In genomic region chr4:140147079-140147840, GRCm38 (mm10) we compare ENCODE assay signal across 11 mouse cellular contexts.
DNase-seq lines count a peak whose midpoint lies in the region; ATAC-seq and TF ChIP-seq lines count a peak whose summit lies in the region.
"Had no signal": no experiment of that assay in that cellular context is flagged by ENCODE, and none has a peak within 500 bp of the region (broad histone marks: within the 10 kb centered on the region; RNA-seq: fewer than 3 reads in every experiment).

No protein-coding gene starts in this region.

- no peak overlapping the region for H3K4me3 ChIP-seq in cerebellum, adult 2 months (replicated peaks; ENCODE audit: insufficient read depth, low read depth, low read length)
- no peak overlapping the region for H3K4me3 ChIP-seq in layer of hippocampus, adult 2 months
- H3K4me3 ChIP-seq in cortical plate, adult 2 months (ENCODE audit: insufficient read depth, low read length): no peak overlapping the region
- H3K4me3 ChIP-seq in midbrain, embryonic 16.5 days (ENCODE audit: low read depth, low read length): no peak overlapping the region
- no peak overlapping the region for H3K4me3 ChIP-seq in intestine, postnatal 0 days (ENCODE audit: low read depth, low read length)

- peaks cover 45% of the 10 kb centered on the region for H3K4me1 ChIP-seq in cerebellum, adult 2 months (ENCODE audit: control insufficient read depth, insufficient read depth, low read length)
- H3K4me1 ChIP-seq in cortical plate, adult 2 months (ENCODE audit: control insufficient read depth, insufficient read depth, low read length): peaks cover 9% of the 10 kb centered on the region
- peaks cover 6% of the 10 kb centered on the region; the same call in 1 of the 2 replicates for H3K4me1 ChIP-seq in midbrain, embryonic 16.5 days (ENCODE audit: control insufficient read depth, insufficient read depth, low read length)
- no peaks in the 10 kb centered on the region for H3K4me1 ChIP-seq in intestine, postnatal 0 days (replicated peaks; ENCODE audit: control insufficient read depth, insufficient read depth, low read length)

- no peak overlapping the region for H3K9ac ChIP-seq in midbrain, embryonic 16.5 days (ENCODE audit: low read depth, low read length)
- H3K9ac ChIP-seq in intestine, postnatal 0 days (ENCODE audit: low read depth, low read length): no peak overlapping the region
- H3K9ac ChIP-seq: liver, embryonic 14.5 days had no signal

- H3K36me3 ChIP-seq in midbrain, embryonic 16.5 days (ENCODE audit: control insufficient read depth, insufficient read depth, low read length): no peaks in the 10 kb centered on the region
- H3K36me3 ChIP-seq in intestine, postnatal 0 days (ENCODE audit: control insufficient read depth, insufficient read depth): no peaks in the 10 kb centered on the region

- TF ChIP-seq CTCF in cerebellum, adult 2 months (IDR thresholded peaks at IDR 0.05; ENCODE audit: borderline replicate concordance, insufficient read depth, low read depth, low read length): no peak
- no peak for TF ChIP-seq CTCF in layer of hippocampus, adult 2 months (conservative IDR thresholded peaks at IDR 0.05)
- TF ChIP-seq CTCF in cortical plate, adult 2 months (IDR thresholded peaks at IDR 0.05; ENCODE audit: extremely low read depth, insufficient read depth, low read length): no peak
- no peak for TF ChIP-seq CTCF in intestine, postnatal 0 days (IDR thresholded peaks at IDR 0.05; ENCODE audit: low read depth)

- peak; percentile 57 to 65 for DNase-seq in cerebellum, adult 2 months
- DNase-seq in cerebellum, adult 8-10 months: no peak
- DNase-seq in layer of hippocampus, adult 2 months (ENCODE audit: low spot score in 2 of 2): no peak
- DNase-seq in layer of hippocampus, adult 9-11 months: no peak
- no peak for DNase-seq in ovary, postnatal 36 days (ENCODE audit: low spot score)
- DNase-seq: kidney, adult 11 months; lung, postnatal 36 days had no signal

- ATAC-seq in midbrain, embryonic 16.5 days: no peak
- ATAC-seq in intestine, postnatal 0 days: no peak

- WGBS in cerebellum, adult 2 months: 24% methylated on average over 15 of the region's 15 CpGs
- WGBS in midbrain, embryonic 16.5 days: 78% methylated on average over 15 of the region's 15 CpGs
- WGBS in intestine, postnatal 0 days: 81% methylated on average over 15 of the region's 15 CpGs

- no peak for TF ChIP-seq POLR2A in cerebellum, adult 2 months (IDR thresholded peaks at IDR 0.05; ENCODE audit: borderline replicate concordance, insufficient read depth, low read length)
- TF ChIP-seq POLR2A in cortical plate, adult 2 months (IDR thresholded peaks at IDR 0.05; ENCODE audit: extremely low read depth, insufficient read depth, low read length): no peak

- H3K9me3 ChIP-seq in midbrain, embryonic 16.5 days (replicated peaks; ENCODE audit: control insufficient read depth, low read length, poor library complexity, severe bottlenecking): no peaks in the 10 kb centered on the region
- no peaks in the 10 kb centered on the region for H3K9me3 ChIP-seq in intestine, postnatal 0 days (ENCODE audit: control insufficient read depth)

- peak overlapping the region; percentile 55; the same call in 1 of the 2 replicates for H3K27ac ChIP-seq in cerebellum, adult 2 months (ENCODE audit: insufficient read depth, low read length)
- H3K27ac ChIP-seq in layer of hippocampus, adult 2 months: peak overlapping the region; percentile 61
- H3K27ac ChIP-seq in cortical plate, adult 2 months (ENCODE audit: insufficient read depth, low read length): peak overlapping the region; percentile 9
- peak overlapping the region; percentile 56 for H3K27ac ChIP-seq in midbrain, embryonic 16.5 days (ENCODE audit: low read length)
- no peak overlapping the region for H3K27ac ChIP-seq in intestine, postnatal 0 days (ENCODE audit: low read depth, low read length)
- H3K27ac ChIP-seq: liver, embryonic 14.5 days had no signal

- no peak overlapping the region for H3K4me2 ChIP-seq in midbrain, embryonic 16.5 days (ENCODE audit: low read length)
- H3K4me2 ChIP-seq in intestine, postnatal 0 days (replicated peaks; ENCODE audit: low read depth): no peak overlapping the region

- H3K27me3 ChIP-seq in cerebellum, adult 2 months (ENCODE audit: control insufficient read depth, insufficient read depth, low read length): no peaks in the 10 kb centered on the region
- H3K27me3 ChIP-seq in midbrain, embryonic 16.5 days (ENCODE audit: control insufficient read depth, insufficient read depth, low read depth, low read length): no peaks in the 10 kb centered on the region
- no peaks in the 10 kb centered on the region for H3K27me3 ChIP-seq in intestine, postnatal 0 days (replicated peaks; ENCODE audit: control insufficient read depth, insufficient read depth, low read length)

Comparison
In these comparisons a context has a peak if more than half of its experiments do, and no peak if none do; other contexts are left out.
1. DNase-seq: peak in cerebellum, adult 2 months (2 of 2); none in cerebellum, adult 8-10 months (single experiment), layer of hippocampus, adult 2 months (0 of 2), layer of hippocampus, adult 9-11 months (single experiment) and ovary, postnatal 36 days (single experiment).